Mouse (Mus musculus) limb, embryonic 10.5 days (tissue): ENCODE measurements around the gene Slx. TPM values are rescaled to one million over a fixed set of nuclear protein-coding genes. Genes with fewer than 3 reads are reported as not detected.
"Not testable (repeated sequence)": the region's sequence is repeated elsewhere in the genome, so short reads cannot be mapped to it uniquely, and the experiment has no call there.

Source experiments
- DNase-seq: peaks from one replicate; pipeline ENCODE4 v3.0.0-alpha.2; 2017; ENCODE audit warnings: low spot score
- H3K27ac ChIP-seq: fragments of 300-500 bp; sonication (generic); 2 replicates; pipeline ENCODE4 v1.5.1; 2016; ENCODE audit warnings: mild to moderate bottlenecking
- H3K27me3 ChIP-seq: fragments of 300-500 bp; sonication (generic); 2 replicates; pipeline ENCODE4 v1.6.1; 2016; ENCODE audit warnings: low read depth, mild to moderate bottlenecking; ENCODE audit not compliant: poor library complexity, severe bottlenecking
- H3K36me3 ChIP-seq: fragments of 300-500 bp; sonication (generic); 2 replicates; pipeline ENCODE4 v1.6.1; 2016; ENCODE audit warnings: mild to moderate bottlenecking, moderate library complexity
- H3K4me1 ChIP-seq: fragments of 300-500 bp; sonication (generic); 2 replicates; pipeline ENCODE4 v1.6.1; 2016
- H3K4me3 ChIP-seq: fragments of 300-500 bp; sonication (generic); 2 replicates; pipeline ENCODE4 v1.5.1; 2016; ENCODE audit warnings: mild to moderate bottlenecking, moderate library complexity
- H3K9me3 ChIP-seq: fragments of 300-500 bp; sonication (generic); replicated peaks from 2 replicates; pipeline ENCODE4 v1.6.1; 2016; ENCODE audit warnings: mild to moderate bottlenecking
- WGBS: fragments of 180-500 bp; shearing (Covaris S2); methylation state at CpG from one replicate; pipeline ENCODE4 v1.1.7; 2016; 5-methylcytosine and 5-hydroxymethylcytosine counted together
- microRNA-seq: library from miRNA; unstranded; fragments of <30 nt; microRNA quantifications from one replicate; pipeline ENCODE4, GENCODE M21; 2017
- polyA plus RNA-seq: library from polyadenylated mRNA; unstranded; fragments of >200 nt; fragmentation: Nextera tagmentation; extraction: Ambion mirVana; gene quantifications from 2 replicates; pipeline ENCODE4 v1.2.1, GENCODE M21; 2016

Slx gene
- not detected in 2 replicates for polyA plus RNA-seq

- H3K9me3 ChIP-seq, DNase-seq, H3K36me3 ChIP-seq, H3K4me3 ChIP-seq, H3K27me3 ChIP-seq, H3K27ac ChIP-seq, H3K4me1 ChIP-seq: not testable (repeated sequence)
- WGBS: 72% methylated on average over 3 of the region's 3 CpGs
Observed at GRCm38 (mm10) chrX:26545465-26545864, at the start of gene Slx. Gene Slx (minus strand): TSS chrX:26545565.

Small RNAs within 50 kb of the gene (microRNA-seq; reads per million reads assigned to microRNA genes)
- not detected for gene Gm27341

Other genes with a start within 250 kb of the Slx start
- gene Gm2030, start 235.5 kb downstream of the Slx start, polyA plus RNA-seq: not detected in 2 replicates
- gene Gm14525, start 157.1 kb upstream of the Slx start, polyA plus RNA-seq: not detected in 2 replicates